Mouse (Mus musculus) embryonic facial prominence, embryonic 14.5 days (tissue): ENCODE measurements around the gene P2rx3. TPM values are rescaled to one million over a fixed set of nuclear protein-coding genes. Genes with fewer than 3 reads are reported as not detected.

Experiments
- ATAC-seq: fragments of 200-750 bp; cut with Nextera tagmentation; 2 replicates; pipeline ENCODE4 v1.8.0; 2017; ENCODE audit warnings: low read depth, moderate number of reproducible peaks, moderate TSS enrichment
- DNase-seq: peaks from one replicate; pipeline ENCODE4 v3.0.0-alpha.2; 2015; ENCODE audit warnings: low spot score
- H3K27ac ChIP-seq: fragments of 300-500 bp; sonication (generic); replicated peaks from 2 replicates; pipeline ENCODE4 v1.5.1; 2014; ENCODE audit warnings: low read depth, mild to moderate bottlenecking, low read length, moderate library complexity
- H3K27me3 ChIP-seq: fragments of 300-500 bp; sonication (generic); replicated peaks from 2 replicates; pipeline ENCODE4 v1.6.1; 2014; ENCODE audit warnings: low read length; ENCODE audit not compliant: control insufficient read depth, insufficient read depth
- H3K36me3 ChIP-seq: fragments of 300-500 bp; sonication (generic); 2 replicates; pipeline ENCODE4 v1.6.1; 2014; ENCODE audit warnings: low read length, mixed read lengths; ENCODE audit not compliant: control insufficient read depth, insufficient read depth
- H3K4me1 ChIP-seq: fragments of 300-500 bp; sonication (generic); 2 replicates; pipeline ENCODE4 v1.6.1; 2014; ENCODE audit warnings: antibody characterized with exemption, low read length; ENCODE audit not compliant: control insufficient read depth, insufficient read depth
- H3K4me2 ChIP-seq: fragments of 300-500 bp; sonication (generic); 2 replicates; pipeline ENCODE4 v1.6.1; 2014; ENCODE audit warnings: low read depth, mild to moderate bottlenecking, low read length, moderate library complexity, mixed read lengths
- H3K4me3 ChIP-seq: fragments of 300-500 bp; sonication (generic); 2 replicates; pipeline ENCODE4 v1.5.1; 2014; ENCODE audit warnings: low read depth, mild to moderate bottlenecking, low read length
- H3K9ac ChIP-seq: fragments of 300-500 bp; sonication (generic); 2 replicates; pipeline ENCODE4 v1.6.1; 2014; ENCODE audit warnings: low read depth, mild to moderate bottlenecking, low read length, moderate library complexity, mixed read lengths
- H3K9me3 ChIP-seq: fragments of 300-500 bp; sonication (generic); 2 replicates; pipeline ENCODE4 v1.6.1; 2016; ENCODE audit warnings: low read length; ENCODE audit not compliant: control insufficient read depth
- WGBS: fragments of 180-500 bp; shearing (Covaris S2); extraction: QIAGEN DNeasy Blood & Tissue Kit; methylation state at CpG from one replicate; pipeline ENCODE4 v1.1.7; 2014; 5-methylcytosine and 5-hydroxymethylcytosine counted together
- polyA plus RNA-seq: library from polyadenylated mRNA; unstranded; fragments of >200 nt; fragmentation: Nextera tagmentation; extraction: Ambion mirVana; gene quantifications from 2 replicates; pipeline ENCODE4 v1.2.1, GENCODE M21; 2014

Gene P2rx3
- polyA plus RNA-seq, 1 experiment from 2014 or later, result 7.0 TPM

GRCm38 (mm10) chr2:85033121-85033520 lies 4.1 kb downstream of the P2rx3 start:
- H3K4me1 ChIP-seq, result peaks cover 1% of the 10 kb centered on the region
- no peak overlapping the region for H3K9ac ChIP-seq
- H3K9me3 ChIP-seq, result no peaks in the 10 kb centered on the region
- no peak overlapping the region for H3K4me3 ChIP-seq
- ATAC-seq (no peak), DNase-seq (no peak)
- no peak overlapping the region for H3K27ac ChIP-seq
- no peaks in the 10 kb centered on the region for H3K36me3 ChIP-seq
- 85% methylated on average over 2 of the region's 2 CpGs for WGBS
- no peaks in the 10 kb centered on the region for H3K27me3 ChIP-seq
- H3K4me2 ChIP-seq, result no peak overlapping the region

GRCm38 (mm10) chr2:85030989-85031388 lies 6.3 kb downstream of the P2rx3 start:
- no peaks in the 10 kb centered on the region for H3K27me3 ChIP-seq
- WGBS, result 63% methylated on average over 6 of the region's 6 CpGs

GRCm38 (mm10) chr2:85029897-85030296 lies 7.4 kb downstream of the P2rx3 start:
- Histone ChIP-seq H3K27ac (no peak overlapping the region), H3K4me3 (no peak overlapping the region), H3K4me2 (no peak overlapping the region), H3K36me3 (no peaks in the 10 kb centered on the region), H3K9me3 (no peaks in the 10 kb centered on the region), H3K4me1 (no peaks in the 10 kb centered on the region), H3K27me3 (no peaks in the 10 kb centered on the region), H3K9ac (no peak overlapping the region)
- ATAC-seq (no peak), DNase-seq (no peak)
- 62% methylated on average over 6 of the region's 6 CpGs for WGBS

More at GRCm38 (mm10) chr2:85030989-85031388, 6.3 kb downstream of the P2rx3 start:
- DNase-seq, result no peak
- no peak overlapping the region for H3K4me3 ChIP-seq
- H3K4me1 ChIP-seq, result no peaks in the 10 kb centered on the region
- H3K9ac ChIP-seq, result no peak overlapping the region
- H3K4me2 ChIP-seq, result no peak overlapping the region
- no peak overlapping the region for H3K27ac ChIP-seq
- no peak for ATAC-seq
- no peaks in the 10 kb centered on the region for H3K36me3 ChIP-seq
- H3K9me3 ChIP-seq, result no peaks in the 10 kb centered on the region

- no peak overlapping the region for H3K9ac ChIP-seq
- 75% methylated on average over 5 of the region's 5 CpGs for WGBS
- no peaks in the 10 kb centered on the region for H3K9me3 ChIP-seq
- no peaks in the 10 kb centered on the region for H3K36me3 ChIP-seq
- H3K4me3 ChIP-seq, result no peak overlapping the region
- no peaks in the 10 kb centered on the region for H3K27me3 ChIP-seq
- H3K27ac ChIP-seq, result no peak overlapping the region
- DNase-seq (no peak), ATAC-seq (no peak)
- H3K4me1 ChIP-seq, result no peaks in the 10 kb centered on the region
- H3K4me2 ChIP-seq, result no peak overlapping the region
These were observed 10.0 kb downstream of the P2rx3 start for GRCm38 (mm10) chr2:85027281-85027680.

- WGBS, result 61% methylated on average over 3 of the region's 3 CpGs
- H3K9ac ChIP-seq, result no peak overlapping the region
These were observed 11.1 kb downstream of the P2rx3 start for GRCm38 (mm10) chr2:85026178-85026577.

GRCm38 (mm10) chr2:85022043-85022442 lies 15.2 kb downstream of the P2rx3 start:
- peak; percentile 43 for DNase-seq

More at GRCm38 (mm10) chr2:85026178-85026577, 11.1 kb downstream of the P2rx3 start:
- DNase-seq, result no peak
- H3K9me3 ChIP-seq, result no peaks in the 10 kb centered on the region
- no peak overlapping the region for H3K4me3 ChIP-seq
- no peak overlapping the region for H3K4me2 ChIP-seq
- ATAC-seq, result no peak
- no peaks in the 10 kb centered on the region for H3K36me3 ChIP-seq
- no peaks in the 10 kb centered on the region for H3K27me3 ChIP-seq
- H3K27ac ChIP-seq, result no peak overlapping the region
- no peaks in the 10 kb centered on the region for H3K4me1 ChIP-seq

GRCm38 (mm10) chr2:85014588-85014982 lies 22.7 kb downstream of the P2rx3 start:
- no peaks in the 10 kb centered on the region for H3K36me3 ChIP-seq
- H3K9me3 ChIP-seq, result no peaks in the 10 kb centered on the region
- no peak overlapping the region for H3K4me2 ChIP-seq
- no peaks in the 10 kb centered on the region for H3K27me3 ChIP-seq
- no peak overlapping the region for H3K4me3 ChIP-seq
- DNase-seq (no peak), ATAC-seq (no peak; the same call in 1 of the 2 replicates)
- H3K27ac ChIP-seq, result no peak overlapping the region
- 57% methylated on average over 3 of the region's 3 CpGs for WGBS
- 0 out of 2 replicates have a peak, but pooled peaks cover 3% of the 10 kb centered on the region for H3K4me1 ChIP-seq
- no peak overlapping the region for H3K9ac ChIP-seq

More at GRCm38 (mm10) chr2:85022043-85022442, 15.2 kb downstream of the P2rx3 start:
- Histone ChIP-seq H3K9me3 (no peaks in the 10 kb centered on the region), H3K9ac (no peak overlapping the region), H3K27me3 (no peaks in the 10 kb centered on the region), H3K4me1 (no peaks in the 10 kb centered on the region), H3K4me2 (no peak overlapping the region), H3K27ac (no peak overlapping the region), H3K36me3 (no peaks in the 10 kb centered on the region), H3K4me3 (no peak overlapping the region)
- ATAC-seq, result no peak
- WGBS, result 31% methylated on average over 4 of the region's 4 CpGs

GRCm38 (mm10) chr2:85013826-85014587 lies 23.3 kb downstream of the P2rx3 start:
- Histone ChIP-seq H3K4me2 (no peak overlapping the region), H3K27me3 (no peaks in the 10 kb centered on the region), H3K27ac (no peak overlapping the region), H3K4me1 (0 out of 2 replicates have a peak, but pooled peaks cover 3% of the 10 kb centered on the region), H3K4me3 (no peak overlapping the region), H3K36me3 (no peaks in the 10 kb centered on the region), H3K9me3 (no peaks in the 10 kb centered on the region), H3K9ac (no peak overlapping the region)
- ATAC-seq, result no peak
- WGBS, result 80% methylated on average over 5 of the region's 5 CpGs
- DNase-seq, result no peak

GRCm38 (mm10) chr2:85012679-85013078 lies 24.6 kb downstream of the P2rx3 start:
- Histone ChIP-seq H3K4me1 (0 out of 2 replicates have a peak, but pooled peaks cover 3% of the 10 kb centered on the region), H3K27ac (no peak overlapping the region), H3K9ac (no peak overlapping the region), H3K4me2 (no peak overlapping the region), H3K9me3 (no peaks in the 10 kb centered on the region), H3K4me3 (no peak overlapping the region), H3K27me3 (no peaks in the 10 kb centered on the region), H3K36me3 (no peaks in the 10 kb centered on the region)
- DNase-seq (no peak), ATAC-seq (no peak)
- 85% methylated on average over 14 of the region's 14 CpGs for WGBS
